Mouse (Mus musculus) effector memory CD4-positive, alpha-beta T cell, adult 5 months (primary cell): ENCODE results near the gene Bbox1. TPM values are rescaled to one million over a fixed set of nuclear protein-coding genes. Genes with fewer than 3 reads are reported as not detected.

Source experiments
- polyA plus RNA-seq: library from polyadenylated mRNA; unstranded; fragments of 100-300 nt; shearing (Covaris generic); gene quantifications from one replicate; pipeline ENCODE4 v1.2.1, GENCODE M21; 2017

The Bbox1 gene
- polyA plus RNA-seq, result not detected

DNA sequence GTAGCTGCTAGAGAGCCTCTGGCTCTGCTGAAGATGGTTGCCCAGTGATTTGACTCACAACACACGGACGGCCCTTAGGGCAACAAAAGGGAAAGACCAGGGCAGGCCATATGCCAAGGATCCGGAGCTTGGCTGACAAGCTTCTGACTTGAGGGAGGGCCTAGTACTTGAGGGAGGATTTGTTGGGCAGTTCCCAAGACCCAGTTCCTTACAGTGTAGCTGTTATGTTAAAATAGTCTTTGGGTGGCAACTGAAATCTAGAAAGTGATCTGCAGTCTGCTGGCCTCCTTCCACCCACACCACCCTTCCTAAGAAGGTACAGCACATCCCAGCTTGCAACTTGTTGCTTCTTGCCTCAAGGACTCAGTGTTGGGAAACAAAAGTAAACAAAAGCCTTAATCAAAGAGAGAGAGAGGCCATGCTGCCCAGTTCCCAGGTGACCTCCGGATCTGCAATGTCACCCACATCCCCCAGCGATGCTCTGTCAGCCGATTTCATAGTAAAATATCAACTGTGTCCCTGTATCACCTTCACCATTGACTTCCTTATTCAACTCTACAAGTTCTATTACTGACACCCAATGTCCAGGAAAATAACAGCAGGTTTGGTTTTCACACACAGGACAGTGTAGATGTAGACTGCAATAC lies at the start of gene Bbox1:
Gene Bbox1 (minus strand): TSS at position 52 of the 647 bp plus-strand sequence.

DNA sequence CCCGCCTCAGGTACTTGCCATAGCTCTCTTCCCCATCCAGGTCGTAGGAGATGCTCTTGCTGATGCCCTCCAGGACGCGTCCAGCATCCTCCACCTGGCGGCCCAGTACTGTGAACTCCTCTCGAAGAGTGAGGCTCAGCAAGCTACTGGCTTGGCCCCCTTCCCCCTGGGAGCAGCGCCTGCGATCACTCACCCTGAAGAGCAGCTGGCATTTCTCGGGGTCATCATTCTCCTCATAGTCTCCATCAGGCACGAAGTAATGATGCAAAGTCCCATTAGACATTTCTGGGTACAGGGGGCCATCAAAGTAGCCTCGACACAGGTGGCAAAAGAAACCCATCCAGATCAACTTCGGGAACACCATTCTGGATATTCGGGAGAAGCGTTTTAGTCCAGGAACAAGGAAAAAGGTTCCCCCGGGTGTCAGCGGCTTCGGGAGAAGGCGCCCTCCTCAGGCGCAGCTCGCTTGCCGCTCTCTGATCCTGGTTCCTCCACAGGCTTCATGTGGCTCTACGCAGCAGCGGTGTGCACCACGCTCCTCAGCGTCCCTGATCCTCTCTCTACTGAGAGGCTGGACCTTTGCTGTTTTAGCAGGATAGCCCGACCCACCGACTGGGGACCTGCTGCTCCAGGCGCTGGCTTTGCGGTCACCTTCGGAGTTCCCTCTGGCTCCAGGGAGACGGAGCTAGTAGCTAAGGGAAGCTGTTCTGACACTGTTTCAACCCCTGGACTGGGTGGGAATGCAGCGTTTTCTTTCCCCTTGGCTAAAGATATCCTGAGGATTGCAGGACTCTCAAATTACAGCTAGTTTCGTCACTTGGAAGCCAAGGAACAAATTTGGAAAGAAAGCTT lies 48.3 kb upstream of the Bbox1 start, which contains the start of gene Fibin:
Gene Fibin (minus strand): TSS at position 752 of the 852 bp plus-strand sequence.

Other genes with a start within 250 kb of the Bbox1 start
- gene Fibin, start 48.6 kb upstream of the Bbox1 start, polyA plus RNA-seq, result not detected